Mouse (Mus musculus) limb, embryonic 12.5 days (tissue): ENCODE results near the gene Acox1. TPM values are rescaled to one million over a fixed set of nuclear protein-coding genes. Genes with fewer than 3 reads are reported as not detected.
A peak's percentile ranks its signal among the peaks of the same experiment; 100 is the strongest.

ENCODE experiments used
- ATAC-seq: fragments of 200-750 bp; cut with Nextera tagmentation; 2 replicates; pipeline ENCODE4 v1.8.0; 2017; ENCODE audit warnings: low read depth, moderate TSS enrichment; ENCODE audit not compliant: insufficient number of reproducible peaks, insufficient read depth, low FRiP score, low TSS enrichment
- H3K27ac ChIP-seq: fragments of 300-500 bp; sonication (generic); 2 replicates; pipeline ENCODE4 v1.5.1; 2016; ENCODE audit warnings: mild to moderate bottlenecking, moderate library complexity
- H3K27me3 ChIP-seq: fragments of 300-500 bp; sonication (generic); 2 replicates; pipeline ENCODE4 v1.6.1; 2016; ENCODE audit warnings: mild to moderate bottlenecking, moderate library complexity
- H3K36me3 ChIP-seq: fragments of 300-500 bp; sonication (generic); 2 replicates; pipeline ENCODE4 v1.6.1; 2016; ENCODE audit warnings: mild to moderate bottlenecking, moderate library complexity
- H3K4me1 ChIP-seq: fragments of 300-500 bp; sonication (generic); replicated peaks from 2 replicates; pipeline ENCODE4 v1.6.1; 2016
- H3K4me2 ChIP-seq: fragments of 300-500 bp; sonication (generic); 2 replicates; pipeline ENCODE4 v1.6.1; 2016; ENCODE audit warnings: mild to moderate bottlenecking, moderate library complexity
- H3K4me3 ChIP-seq: fragments of 300-500 bp; sonication (generic); replicated peaks from 2 replicates; pipeline ENCODE4 v1.5.1; 2016; ENCODE audit warnings: mild to moderate bottlenecking
- H3K9ac ChIP-seq: fragments of 300-500 bp; sonication (generic); replicated peaks from 2 replicates; pipeline ENCODE4 v1.6.1; 2016; ENCODE audit warnings: mild to moderate bottlenecking, moderate library complexity
- H3K9me3 ChIP-seq: fragments of 300-500 bp; sonication (generic); 2 replicates; pipeline ENCODE4 v1.6.1; 2016; ENCODE audit warnings: mild to moderate bottlenecking, moderate library complexity
- WGBS: fragments of 180-500 bp; shearing (Covaris S2); methylation state at CpG from one replicate; pipeline ENCODE4 v1.1.7; 2016; 5-methylcytosine and 5-hydroxymethylcytosine counted together
- polyA plus RNA-seq: library from polyadenylated mRNA; unstranded; fragments of >200 nt; fragmentation: Nextera tagmentation; extraction: Ambion mirVana; gene quantifications from 2 replicates; pipeline ENCODE4 v1.2.1, GENCODE M21; 2016

Acox1 gene
- polyA plus RNA-seq, 1 experiment from 2014 or later, result 18.1 TPM

DNA sequence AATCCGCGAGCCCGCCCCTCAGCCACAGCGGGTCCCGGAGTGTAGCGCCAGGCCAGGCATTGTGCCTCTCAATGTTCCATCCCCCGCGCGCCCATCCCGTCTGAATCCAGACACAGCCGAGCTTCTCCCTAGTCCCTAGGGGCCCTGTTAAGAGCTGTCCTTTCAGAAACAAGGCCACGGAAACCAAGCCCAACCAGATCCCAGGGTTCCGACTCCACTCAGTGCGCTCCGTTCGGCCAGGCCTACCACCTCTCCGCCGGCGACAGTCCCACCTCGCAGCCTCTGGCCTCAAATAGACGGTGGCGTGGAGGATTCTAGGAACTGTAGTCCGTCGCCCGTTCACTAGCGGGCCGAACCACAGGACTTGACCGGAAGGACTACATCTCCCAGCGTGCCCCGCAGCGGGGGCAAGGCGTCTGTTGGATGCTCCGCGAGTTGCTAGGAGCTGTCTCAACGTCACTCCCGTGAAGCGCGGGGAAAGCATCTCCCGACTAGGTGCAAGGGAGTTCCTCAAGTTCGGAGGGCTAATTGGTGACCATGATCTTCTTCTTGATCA is 30.9 kb downstream of the Acox1 start, which contains the start of gene Fbf1:
TSS of gene Fbf1 (minus strand) at position 283 of the 556 bp plus-strand sequence.
- H3K9me3 ChIP-seq, result no peaks in the 10 kb centered on the region
- ATAC-seq, result peak; percentile 97
- peaks cover 12% of the 10 kb centered on the region for H3K4me1 ChIP-seq
- H3K36me3 ChIP-seq, result peaks cover 38% of the 10 kb centered on the region
- H3K4me2 ChIP-seq, result peak within 1 kb of the TSS; percentile 78
- peak within 1 kb of the TSS; percentile 92 for H3K27ac ChIP-seq
- H3K27me3 ChIP-seq, result no peaks in the 10 kb centered on the region
- peak within 1 kb of the TSS; percentile 58 for H3K4me3 ChIP-seq
- H3K9ac ChIP-seq, result peak within 1 kb of the TSS; percentile 87
- WGBS, result under 1% methylated on average over 40 of the region's 40 CpGs

DNA sequence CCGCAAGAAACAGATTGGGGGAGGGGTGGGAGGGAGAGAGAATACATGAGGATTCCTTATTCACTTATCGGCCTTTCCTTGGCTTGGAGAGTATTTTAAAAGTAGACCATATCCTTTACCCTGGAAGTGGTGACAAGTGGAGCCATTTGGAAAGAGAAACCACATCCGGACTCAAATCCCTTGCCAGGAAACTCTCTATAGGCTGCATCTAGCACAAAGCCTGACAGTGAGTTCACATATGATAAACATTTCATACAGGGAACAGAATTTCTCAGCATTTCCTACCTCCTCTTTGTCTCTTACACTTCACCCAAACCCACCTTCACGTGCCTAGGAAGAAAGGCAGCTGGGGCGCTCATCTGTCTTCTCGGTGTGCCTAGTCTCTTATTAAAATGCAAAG is 31.6 kb downstream of the Acox1 start:
- no peaks in the 10 kb centered on the region for H3K27me3 ChIP-seq
- H3K27ac ChIP-seq, result peak overlapping the region; percentile 92
- no peak for ATAC-seq
- peaks cover 31% of the 10 kb centered on the region for H3K36me3 ChIP-seq
- H3K9me3 ChIP-seq, result no peaks in the 10 kb centered on the region
- H3K4me2 ChIP-seq, result peak overlapping the region; percentile 78
- WGBS, result 12% methylated on average over 6 of the region's 6 CpGs
- H3K4me1 ChIP-seq, result peaks cover 14% of the 10 kb centered on the region
- peak overlapping the region; percentile 87 for H3K9ac ChIP-seq
- peak overlapping the region; percentile 58 for H3K4me3 ChIP-seq

DNA sequence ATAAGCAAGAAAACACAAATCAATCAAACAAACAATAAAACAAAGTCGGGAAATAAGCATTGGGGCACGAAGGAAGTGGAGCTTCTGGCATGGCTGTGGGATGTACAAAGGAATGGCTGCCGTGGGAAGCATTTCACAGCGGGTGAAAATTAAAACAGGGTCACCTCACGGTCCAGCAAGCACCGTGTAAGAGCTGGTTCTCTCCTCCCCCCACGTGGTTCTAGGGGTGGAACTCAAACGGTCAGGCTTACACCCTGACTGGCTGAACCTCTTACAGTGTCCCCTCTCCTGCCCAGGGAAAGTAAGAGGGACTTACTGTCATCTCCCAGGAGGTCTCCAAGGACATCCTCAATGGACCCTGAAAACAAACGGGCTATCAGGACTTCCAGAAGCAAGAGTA is 35.8 kb downstream of the Acox1 start:
- H3K27ac ChIP-seq, result no peak overlapping the region
- ATAC-seq, result no peak

DNA sequence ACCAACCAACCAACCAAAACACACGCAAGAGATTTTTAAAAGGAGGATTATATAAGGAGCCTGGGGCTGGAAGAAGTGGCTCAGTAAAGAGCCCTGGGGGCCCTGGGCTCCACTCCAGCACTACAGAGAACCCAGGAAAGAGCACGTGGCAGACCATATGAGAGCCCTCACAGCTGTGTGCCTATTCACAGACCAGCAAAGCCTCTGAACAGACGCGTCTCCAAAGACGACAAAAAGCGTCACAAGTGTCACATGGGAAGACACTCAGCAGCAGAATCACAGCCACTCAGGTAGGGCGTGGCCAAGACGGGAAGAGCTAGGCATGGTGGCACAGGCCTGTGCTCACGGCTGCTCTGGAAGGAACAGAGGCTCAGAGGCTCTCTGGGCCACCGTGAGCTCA is 36.7 kb downstream of the Acox1 start:
- no peaks in the 10 kb centered on the region for H3K9me3 ChIP-seq
- H3K9ac ChIP-seq, result no peak overlapping the region
- no peaks in the 10 kb centered on the region for H3K27me3 ChIP-seq
- H3K4me1 ChIP-seq, result peaks cover 13% of the 10 kb centered on the region
- peaks cover 74% of the 10 kb centered on the region for H3K36me3 ChIP-seq
- H3K4me3 ChIP-seq, result no peak overlapping the region
- H3K27ac ChIP-seq, result no peak overlapping the region
- ATAC-seq, result no peak
- WGBS, result 80% methylated on average over 10 of the region's 10 CpGs
- H3K4me2 ChIP-seq, result no peak overlapping the region

More for the DNA sequence above, 35.8 kb downstream of the Acox1 start:
- Histone ChIP-seq H3K4me3 (no peak overlapping the region), H3K27me3 (no peaks in the 10 kb centered on the region), H3K36me3 (peaks cover 66% of the 10 kb centered on the region), H3K9ac (no peak overlapping the region), H3K4me1 (peaks cover 16% of the 10 kb centered on the region), H3K9me3 (no peaks in the 10 kb centered on the region), H3K4me2 (no peak overlapping the region)
- 41% methylated on average over 9 of the region's 9 CpGs for WGBS

DNA sequence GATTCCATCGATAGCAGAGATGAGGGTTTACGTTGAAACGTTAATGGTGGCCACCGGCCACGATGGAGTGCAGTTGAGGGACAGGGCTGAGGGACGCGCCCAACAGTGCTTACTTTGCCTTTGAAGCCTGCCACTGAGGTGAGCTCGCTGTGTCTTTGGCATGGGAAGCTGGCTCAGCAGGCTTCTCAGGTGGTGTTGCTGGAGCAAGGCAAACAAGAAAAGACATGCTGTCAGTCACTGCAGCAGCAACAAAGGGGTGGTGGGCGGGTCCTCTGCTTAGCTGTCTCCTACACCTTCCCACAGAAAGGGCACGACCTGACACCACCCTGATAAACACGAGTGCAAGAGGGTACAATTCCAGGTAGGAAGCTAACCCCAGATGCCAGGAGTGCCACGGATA is 37.5 kb downstream of the Acox1 start:
- Histone ChIP-seq H3K27me3 (no peaks in the 10 kb centered on the region), H3K4me3 (no peak overlapping the region), H3K4me1 (peaks cover 5% of the 10 kb centered on the region), H3K9me3 (no peaks in the 10 kb centered on the region), H3K27ac (no peak overlapping the region), H3K36me3 (peaks cover 83% of the 10 kb centered on the region), H3K9ac (no peak overlapping the region; the same call in 1 of the 2 replicates), H3K4me2 (no peak overlapping the region)
- no peak for ATAC-seq
- 62% methylated on average over 12 of the region's 12 CpGs for WGBS

DNA sequence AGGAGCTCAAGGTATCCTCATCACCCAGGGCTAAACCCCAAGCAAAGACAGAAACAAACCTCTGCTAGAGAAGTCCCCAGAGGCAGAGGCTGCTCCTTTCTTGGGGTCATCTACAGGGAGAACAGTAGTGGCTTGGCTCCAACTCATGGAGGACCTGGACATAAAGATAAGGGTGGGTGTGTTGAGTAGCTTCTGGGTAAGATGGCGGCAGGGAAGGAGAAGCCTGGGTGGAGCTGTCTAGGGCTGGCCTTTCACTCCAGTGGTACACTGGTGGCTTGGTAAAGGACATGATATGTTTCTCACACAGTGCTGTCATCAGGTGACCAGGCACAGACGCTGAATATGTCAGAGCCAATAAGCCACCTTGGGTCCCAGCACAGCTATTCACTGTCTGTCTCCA is 47.9 kb downstream of the Acox1 start:
- H3K9me3 ChIP-seq, result no peaks in the 10 kb centered on the region
- no peak overlapping the region for H3K27ac ChIP-seq
- ATAC-seq, result no peak
- no peak overlapping the region for H3K4me2 ChIP-seq
- no peaks in the 10 kb centered on the region for H3K27me3 ChIP-seq
- no peak overlapping the region for H3K4me3 ChIP-seq
- H3K9ac ChIP-seq, result no peak overlapping the region
- peaks cover 100% of the 10 kb centered on the region for H3K36me3 ChIP-seq
- no peaks in the 10 kb centered on the region for H3K4me1 ChIP-seq
- WGBS, result 92% methylated on average over 2 of the region's 2 CpGs

DNA sequence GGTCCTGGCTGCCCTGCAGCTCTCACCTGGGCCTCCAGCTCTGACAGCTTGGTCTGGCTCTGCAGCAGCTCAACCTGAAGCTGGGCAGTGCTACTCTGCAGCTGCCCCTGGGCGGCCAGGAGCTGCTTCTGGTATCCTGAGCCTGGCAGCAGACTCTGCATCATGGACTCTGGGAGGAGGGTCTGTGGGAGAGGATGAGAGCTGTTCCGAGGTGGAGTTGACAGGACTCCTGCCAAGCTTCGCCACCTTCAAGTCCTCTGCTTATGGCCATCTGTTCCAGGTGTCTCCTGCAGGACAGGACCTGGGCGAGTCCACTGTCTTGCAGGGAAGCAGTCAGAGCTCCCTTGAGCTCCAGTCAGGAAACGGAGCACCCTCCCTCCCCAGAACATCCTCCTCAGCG is 49.5 kb downstream of the Acox1 start:
- Histone ChIP-seq H3K4me2 (no peak overlapping the region), H3K9me3 (no peaks in the 10 kb centered on the region), H3K4me3 (no peak overlapping the region), H3K4me1 (no peaks in the 10 kb centered on the region), H3K36me3 (peaks cover 100% of the 10 kb centered on the region), H3K27me3 (no peaks in the 10 kb centered on the region), H3K9ac (no peak overlapping the region), H3K27ac (no peak overlapping the region)
- WGBS, result 79% methylated on average over 6 of the region's 6 CpGs
- no peak for ATAC-seq

DNA sequence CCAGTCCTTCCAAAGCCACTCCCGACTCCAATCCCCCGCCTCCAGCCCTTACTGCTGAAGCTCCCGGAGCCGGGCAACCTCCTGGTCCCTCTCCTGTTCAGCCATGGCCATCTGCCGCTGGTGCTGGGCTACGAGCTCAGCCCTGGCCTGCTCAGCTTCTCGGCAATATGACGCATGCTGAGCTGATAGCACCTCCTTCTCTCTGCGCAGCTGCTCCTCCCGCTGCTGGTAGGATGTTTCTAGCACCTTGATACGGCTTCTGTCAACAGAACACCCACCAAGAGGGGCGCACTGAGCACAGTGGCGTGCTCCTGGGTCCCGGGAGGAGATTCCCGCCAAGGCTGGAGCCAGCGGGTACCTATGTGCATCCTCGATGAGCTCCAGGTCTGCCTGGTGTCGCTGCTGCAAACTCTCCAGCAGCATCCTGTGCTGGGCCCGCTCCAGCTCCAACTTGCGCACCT is 50.1 kb downstream of the Acox1 start:
- H3K4me1 ChIP-seq, result no peaks in the 10 kb centered on the region
- no peaks in the 10 kb centered on the region for H3K9me3 ChIP-seq
- peaks cover 100% of the 10 kb centered on the region for H3K36me3 ChIP-seq
- H3K9ac ChIP-seq, result no peak overlapping the region
- no peak overlapping the region for H3K4me2 ChIP-seq
- WGBS, result 54% methylated on average over 20 of the region's 20 CpGs
- ATAC-seq, result no peak
- no peaks in the 10 kb centered on the region for H3K27me3 ChIP-seq
- H3K27ac ChIP-seq, result no peak overlapping the region
- H3K4me3 ChIP-seq, result no peak overlapping the region

DNA sequence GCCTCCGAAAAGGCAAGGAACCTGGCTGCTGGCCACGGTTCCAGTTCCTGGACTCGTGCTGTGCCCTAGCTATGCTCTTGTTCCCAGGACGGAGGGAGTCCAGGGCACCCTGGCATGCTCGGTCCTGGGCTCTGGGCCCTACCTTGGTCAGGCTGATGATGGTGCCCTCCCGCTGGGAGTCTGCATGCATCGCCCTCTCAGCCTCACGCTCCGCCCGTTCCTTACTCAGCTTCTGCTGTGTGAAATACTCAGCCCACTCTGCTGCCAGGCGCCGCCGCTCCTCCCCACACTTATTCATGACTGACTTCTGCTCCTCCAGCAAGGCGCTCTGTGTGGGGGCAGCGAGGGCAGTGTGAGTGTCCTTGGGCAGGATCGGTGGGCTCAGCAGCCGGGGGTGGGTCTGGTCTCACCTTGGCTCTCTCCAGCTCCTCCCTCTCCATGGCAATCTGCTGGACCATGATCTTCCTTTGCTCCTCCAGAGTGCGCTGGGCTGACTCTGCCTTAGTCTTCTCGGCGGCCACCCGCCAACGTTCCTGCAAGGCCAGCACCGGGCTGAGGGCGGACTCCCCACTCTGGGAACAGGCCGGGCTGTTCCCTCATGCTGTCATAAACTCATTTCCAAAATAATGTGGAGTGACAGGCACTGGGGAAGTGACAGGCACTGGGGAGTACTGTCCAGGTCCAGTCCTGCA is 52.4 kb downstream of the Acox1 start:
- 77% methylated on average over 25 of the region's 25 CpGs for WGBS
- Histone ChIP-seq H3K9me3 (no peaks in the 10 kb centered on the region), H3K36me3 (peaks cover 100% of the 10 kb centered on the region)

DNA sequence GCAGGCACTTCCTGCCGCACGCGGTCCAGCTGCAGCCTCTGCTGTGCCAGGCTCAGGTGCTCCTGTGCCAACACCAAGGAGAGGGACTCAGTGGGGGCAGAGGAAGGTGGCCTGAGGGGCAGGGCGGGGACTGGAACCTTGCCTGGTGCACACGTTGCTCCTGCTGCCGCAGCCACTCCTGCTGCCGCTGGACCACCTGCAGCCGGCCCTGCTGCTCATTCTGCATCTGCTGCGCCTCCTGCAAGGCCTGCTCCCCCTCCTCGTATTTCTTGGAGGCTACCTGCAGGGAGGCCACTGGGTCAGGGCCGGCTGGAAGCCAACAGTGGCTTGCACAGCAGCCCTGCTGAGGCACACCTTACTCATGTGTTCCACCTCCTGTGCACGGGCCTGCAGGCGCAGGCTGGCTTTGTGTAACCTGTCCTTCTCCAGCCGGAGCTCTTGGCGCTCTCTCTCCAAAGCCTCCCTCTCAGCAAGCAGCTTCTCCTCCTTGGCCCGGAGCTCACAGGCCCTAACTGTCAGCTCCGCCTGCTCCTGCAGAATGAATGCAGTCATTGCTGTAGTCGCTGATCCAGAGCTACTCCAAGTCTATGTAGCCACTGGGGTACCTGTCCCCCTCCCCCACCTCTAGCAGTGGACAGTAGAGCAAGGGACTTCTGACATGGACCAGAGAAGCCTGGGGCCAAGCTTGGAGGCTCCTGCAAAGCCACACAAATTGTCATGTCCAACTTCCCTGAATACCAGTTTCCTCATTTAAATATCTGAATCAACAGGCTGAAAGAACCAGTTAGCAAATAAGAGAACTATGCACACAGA is 53.2 kb downstream of the Acox1 start:
- no peaks in the 10 kb centered on the region for H3K9me3 ChIP-seq
- H3K27ac ChIP-seq, result 0 out of 2 replicates have a peak overlapping the region, but pooled peaks have one; percentile 4
- ATAC-seq, result no peak
- no peak overlapping the region for H3K4me2 ChIP-seq
- H3K9ac ChIP-seq, result no peak overlapping the region
- WGBS, result 63% methylated on average over 18 of the region's 18 CpGs
- peaks cover 93% of the 10 kb centered on the region for H3K36me3 ChIP-seq
- H3K4me1 ChIP-seq, result no peaks in the 10 kb centered on the region
- H3K4me3 ChIP-seq, result no peak overlapping the region
- H3K27me3 ChIP-seq, result no peaks in the 10 kb centered on the region

More for the DNA sequence above, 52.4 kb downstream of the Acox1 start:
- no peak overlapping the region for H3K27ac ChIP-seq
- H3K4me3 ChIP-seq, result no peak overlapping the region
- no peak for ATAC-seq
- no peaks in the 10 kb centered on the region for H3K27me3 ChIP-seq
- no peak overlapping the region for H3K4me2 ChIP-seq
- no peak overlapping the region for H3K9ac ChIP-seq
- H3K4me1 ChIP-seq, result no peaks in the 10 kb centered on the region

DNA sequence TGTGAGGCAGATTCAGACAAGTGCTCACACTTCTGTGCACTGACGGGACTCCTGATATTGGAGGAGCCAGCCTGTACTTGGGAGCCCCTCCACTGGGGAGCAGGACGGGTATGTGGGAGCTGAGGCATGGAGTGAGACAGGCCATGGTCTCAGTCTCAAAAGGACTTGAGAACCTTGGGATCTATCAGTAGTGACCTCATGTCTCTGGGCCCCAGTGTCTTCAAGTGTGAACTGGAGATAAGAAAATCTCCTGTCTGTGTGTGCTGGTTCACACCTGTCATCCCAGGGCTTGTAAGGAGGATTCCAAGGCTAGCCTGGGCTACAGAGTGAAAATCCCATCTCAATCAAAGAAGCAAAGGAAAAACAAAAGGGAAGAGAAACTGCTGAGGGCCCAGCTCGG is 55.4 kb downstream of the Acox1 start:
- H3K4me2 ChIP-seq, result no peak overlapping the region
- H3K36me3 ChIP-seq, result peaks cover 71% of the 10 kb centered on the region
- ATAC-seq, result no peak

More for the DNA sequence above, 55.4 kb downstream of the Acox1 start:
- Histone ChIP-seq H3K9me3 (no peaks in the 10 kb centered on the region), H3K27ac (no peak overlapping the region), H3K4me1 (no peaks in the 10 kb centered on the region; the same call in 1 of the 2 replicates), H3K27me3 (no peaks in the 10 kb centered on the region), H3K4me3 (no peak overlapping the region), H3K9ac (no peak overlapping the region)
- WGBS, result 85% methylated on average over 3 of the region's 3 CpGs
